Mouse (Mus musculus) cerebellum, postnatal 14 days (tissue): ENCODE measurements around the gene Paqr3.

Source experiments
- DNase-seq, 2 experiments: peaks; one replicate each; pipeline ENCODE4 v3.0.0; 2021; ENCODE audit warnings: mixed read lengths in 2 of 2

Paqr3 gene

GRCm38 (mm10) chr5:97084541-97084940, 26.9 kb downstream of the Paqr3 start:
- no peak for DNase-seq

- DNase-seq: no peak
Measured at GRCm38 (mm10) chr5:97083701-97084100, 27.7 kb downstream of the Paqr3 start.

GRCm38 (mm10) chr5:97081481-97081880, 29.9 kb downstream of the Paqr3 start:
- peak; percentile 72 to 75 for DNase-seq

- no peak for DNase-seq
Measured at GRCm38 (mm10) chr5:97078641-97079040, 32.8 kb downstream of the Paqr3 start.

- DNase-seq: no peak
Measured at GRCm38 (mm10) chr5:97077676-97078075, 33.7 kb downstream of the Paqr3 start.

- DNase-seq: no peak
Measured at GRCm38 (mm10) chr5:97076167-97076566, 35.2 kb downstream of the Paqr3 start.

GRCm38 (mm10) chr5:97075476-97076151, 35.8 kb downstream of the Paqr3 start:
- no peak for DNase-seq

- DNase-seq: no peak
Measured at GRCm38 (mm10) chr5:97065746-97066145, 45.6 kb downstream of the Paqr3 start.

- DNase-seq: no peak
Measured at GRCm38 (mm10) chr5:97062041-97062440, 49.4 kb downstream of the Paqr3 start.

- DNase-seq: no peak
Measured at GRCm38 (mm10) chr5:97060864-97061263, 50.5 kb downstream of the Paqr3 start.

- DNase-seq: no peak
Measured at GRCm38 (mm10) chr5:97056791-97057450, 54.5 kb downstream of the Paqr3 start.

GRCm38 (mm10) chr5:97056359-97056758, 55.0 kb downstream of the Paqr3 start:
- DNase-seq: no peak

- DNase-seq: peak; percentile 69 to 72
Measured at GRCm38 (mm10) chr5:97055511-97056068, 55.8 kb downstream of the Paqr3 start.

- no peak for DNase-seq
Measured at GRCm38 (mm10) chr5:97054801-97055200, 56.6 kb downstream of the Paqr3 start.

- no peak for DNase-seq
Measured at GRCm38 (mm10) chr5:97054166-97054565, 57.2 kb downstream of the Paqr3 start.

GRCm38 (mm10) chr5:97048905-97049304, 62.5 kb downstream of the Paqr3 start:
- DNase-seq: no peak

- no peak for DNase-seq
Measured at GRCm38 (mm10) chr5:97046680-97047079, 64.7 kb downstream of the Paqr3 start.

- DNase-seq: no peak
Measured at GRCm38 (mm10) chr5:97045260-97045659, 66.1 kb downstream of the Paqr3 start.
